Mouse (Mus musculus): ENCODE measurements around the gene Smim1. TPM values are rescaled to one million over a fixed set of nuclear protein-coding genes. Genes with fewer than 3 reads are reported as not detected.
A peak's percentile ranks its signal among the peaks of the same experiment; 100 is the strongest.

Smim1 gene
- total RNA-seq, 2 experiments from 2014 or later = 4.0 to 6.3 TPM

DNA sequence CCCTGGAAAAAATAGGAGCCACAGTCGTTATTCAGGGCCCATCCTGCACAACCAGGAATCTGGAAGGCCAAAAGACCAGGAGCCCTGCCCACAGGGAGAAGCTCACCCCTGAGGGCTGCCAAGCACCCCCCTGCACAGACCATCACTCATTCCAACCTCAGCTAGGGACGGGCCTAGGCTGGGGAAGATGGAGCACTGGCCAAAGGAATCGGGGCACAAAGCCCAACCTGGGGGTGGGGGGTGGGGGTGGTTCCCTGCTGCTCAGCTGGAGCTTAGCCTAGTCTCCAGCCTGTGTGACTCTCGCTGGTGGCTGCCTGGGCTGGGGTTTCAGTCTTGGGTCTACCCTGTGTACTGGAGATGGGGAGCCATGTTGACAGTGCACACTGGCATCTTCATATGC is 3.2 kb downstream of the Smim1 start:
- no peak for DNase-seq
- intact Hi-C loops (cut with DNase I; ENCODE audit: low total_unique reads) = no loop called here

DNA sequence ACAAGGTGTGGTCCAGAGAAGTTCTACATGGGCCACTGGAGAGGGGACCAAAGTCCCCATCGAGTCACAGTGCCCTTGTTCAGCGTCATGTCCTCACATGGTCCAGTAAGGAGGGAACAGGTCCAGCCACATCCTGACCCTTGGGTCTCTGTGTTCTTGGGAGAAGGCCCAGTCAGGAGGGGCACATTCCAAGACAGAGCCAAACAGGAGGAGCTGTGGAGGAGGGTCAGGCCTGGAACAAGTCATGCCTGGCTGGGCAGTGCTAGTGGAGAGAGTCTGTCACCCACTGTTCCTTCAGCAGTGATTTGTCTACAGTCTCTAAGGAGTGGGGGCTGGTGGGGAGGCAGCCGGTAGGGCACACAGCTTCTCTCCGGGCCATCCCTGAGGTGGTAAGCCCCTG is 3.6 kb downstream of the Smim1 start:
- intact Hi-C loops (cut with DNase I; ENCODE audit: low total_unique reads) = no loop called here
- DNase-seq = peak; percentile 42

DNA sequence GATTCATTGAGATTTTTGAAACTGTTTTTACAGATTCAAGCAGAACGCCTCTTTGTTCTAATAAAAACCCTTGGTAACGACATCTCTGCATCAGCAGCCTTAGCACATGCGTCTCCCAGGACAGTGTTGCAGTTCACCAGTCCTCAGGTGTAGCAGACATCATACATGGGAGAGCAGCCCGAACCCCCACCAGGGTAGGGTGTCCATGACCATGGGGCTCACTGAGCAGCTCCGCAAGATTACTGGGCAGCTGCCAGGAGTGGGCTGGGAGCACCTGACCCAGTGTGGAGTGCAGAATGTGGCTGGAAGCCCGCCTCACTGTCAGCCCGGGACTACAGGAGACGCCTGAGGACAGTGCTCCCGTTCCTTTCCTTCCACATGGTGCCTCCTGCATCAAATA is 4.6 kb downstream of the Smim1 start:
- no peak for DNase-seq
- intact Hi-C loops (cut with DNase I; ENCODE audit: low total_unique reads) = no loop called here

DNA sequence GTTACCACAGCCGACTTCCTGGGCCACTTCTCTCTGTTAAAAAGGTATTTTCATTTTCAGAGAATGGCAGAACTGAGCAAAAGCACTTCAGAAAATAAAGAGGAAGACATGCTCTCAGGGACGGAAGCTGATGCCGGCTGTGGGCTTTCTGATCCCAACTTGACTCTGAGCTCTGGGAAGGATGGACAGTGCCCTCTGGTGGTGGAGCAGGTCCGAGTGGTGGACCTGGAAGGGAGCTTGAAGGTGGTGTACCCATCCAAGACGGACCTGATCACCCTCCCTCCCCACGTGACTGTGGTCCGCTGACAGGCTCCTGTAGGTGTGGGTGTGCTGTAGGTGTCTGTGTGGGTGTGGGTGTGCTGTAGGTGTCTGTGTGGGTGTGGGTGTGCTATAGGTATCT is 6.5 kb downstream of the Smim1 start:
- intact Hi-C loops (cut with DNase I; ENCODE audit: low total_unique reads) = no loop called here
- DNase-seq = peak; percentile 45

DNA sequence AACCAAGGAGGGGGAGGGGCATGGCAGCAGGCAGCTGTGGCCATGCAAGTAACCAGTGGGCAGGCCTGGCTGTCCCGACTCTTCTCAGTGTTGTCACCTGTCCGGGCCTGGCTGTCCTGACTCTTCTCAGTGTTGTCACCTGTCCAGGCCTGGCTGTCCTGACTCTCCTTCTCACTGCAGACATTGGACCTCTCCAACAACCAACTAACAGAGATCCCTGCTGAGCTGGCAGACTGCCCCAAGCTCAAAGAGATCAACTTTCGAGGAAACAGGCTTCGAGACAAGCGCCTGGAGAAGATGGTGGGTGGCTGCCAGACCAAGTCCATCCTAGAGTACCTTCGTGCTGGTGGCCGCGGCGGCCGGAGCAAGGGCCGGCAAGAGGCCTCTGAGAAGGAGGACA is 10.6 kb downstream of the Smim1 start:
- DNase-seq = peak; percentile 53
- intact Hi-C loops (cut with DNase I; ENCODE audit: low total_unique reads) = no loop called here

DNA sequence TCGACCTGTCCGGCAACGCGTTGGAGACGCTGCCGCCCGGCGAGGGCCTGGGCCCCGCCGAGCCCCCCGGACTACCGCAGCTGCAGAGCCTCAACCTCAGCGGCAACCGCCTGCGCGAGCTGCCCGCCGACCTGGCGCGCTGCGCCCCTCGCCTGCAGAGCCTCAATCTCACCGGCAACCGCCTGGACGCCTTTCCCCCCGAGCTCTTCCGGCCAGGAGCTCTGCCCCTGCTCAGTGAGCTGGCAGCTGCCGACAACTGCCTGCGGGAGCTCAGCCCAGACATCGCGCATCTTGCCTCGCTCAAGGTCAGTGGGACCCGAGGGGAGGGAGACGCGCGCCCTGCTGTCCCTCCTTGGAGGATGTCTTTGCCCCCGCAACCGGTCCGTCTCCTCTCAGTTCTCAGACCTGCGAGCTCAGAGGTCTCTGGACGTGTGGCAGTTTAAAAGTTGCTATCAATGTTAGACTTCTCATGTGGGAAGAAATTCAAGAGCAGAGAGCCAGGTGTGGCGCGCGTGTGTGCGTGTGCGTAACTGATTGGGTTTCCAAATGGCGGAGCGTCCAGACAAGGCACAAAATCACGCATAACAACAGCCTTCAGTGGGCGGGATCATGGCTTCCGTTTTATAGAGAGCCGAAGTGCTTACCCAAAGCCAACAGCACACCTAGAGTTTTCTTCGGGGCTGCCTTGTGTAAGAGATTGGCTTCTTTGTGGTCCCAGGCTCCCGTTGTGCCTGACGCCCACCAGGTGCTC is 13.7 kb downstream of the Smim1 start:
- intact Hi-C loops (cut with DNase I; ENCODE audit: low total_unique reads) = no loop called here
- DNase-seq = no peak

DNA sequence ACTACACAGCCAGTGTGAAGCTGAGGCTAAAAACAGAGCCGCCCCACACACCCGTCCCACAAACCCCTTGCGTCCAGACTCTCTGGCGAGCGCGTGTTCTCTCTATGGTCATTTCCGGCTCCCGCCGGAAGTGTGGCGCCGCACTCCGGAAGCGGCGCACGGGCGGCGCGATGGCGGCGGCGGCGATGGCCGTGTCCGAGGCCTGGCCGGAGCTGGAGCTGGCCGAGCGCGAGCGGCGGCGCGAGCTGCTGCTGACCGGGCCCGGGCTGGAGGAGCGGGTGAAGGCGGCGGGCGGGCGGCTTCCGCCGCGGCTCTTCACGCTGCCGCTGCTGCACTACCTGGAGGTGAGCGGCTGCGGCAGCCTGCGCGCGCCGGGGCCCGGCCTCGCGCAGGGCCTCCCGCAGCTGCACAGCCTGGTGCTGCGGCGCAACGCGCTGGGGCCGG is 14.4 kb downstream of the Smim1 start, which contains the start of gene Lrrc47:
Gene Lrrc47, plus strand, starts transcription at position 86 of the 444 bp plus-strand sequence.
- DNase-seq = peak; percentile 82
- intact Hi-C loops (cut with DNase I; ENCODE audit: low total_unique reads) = no loop called here

DNA sequence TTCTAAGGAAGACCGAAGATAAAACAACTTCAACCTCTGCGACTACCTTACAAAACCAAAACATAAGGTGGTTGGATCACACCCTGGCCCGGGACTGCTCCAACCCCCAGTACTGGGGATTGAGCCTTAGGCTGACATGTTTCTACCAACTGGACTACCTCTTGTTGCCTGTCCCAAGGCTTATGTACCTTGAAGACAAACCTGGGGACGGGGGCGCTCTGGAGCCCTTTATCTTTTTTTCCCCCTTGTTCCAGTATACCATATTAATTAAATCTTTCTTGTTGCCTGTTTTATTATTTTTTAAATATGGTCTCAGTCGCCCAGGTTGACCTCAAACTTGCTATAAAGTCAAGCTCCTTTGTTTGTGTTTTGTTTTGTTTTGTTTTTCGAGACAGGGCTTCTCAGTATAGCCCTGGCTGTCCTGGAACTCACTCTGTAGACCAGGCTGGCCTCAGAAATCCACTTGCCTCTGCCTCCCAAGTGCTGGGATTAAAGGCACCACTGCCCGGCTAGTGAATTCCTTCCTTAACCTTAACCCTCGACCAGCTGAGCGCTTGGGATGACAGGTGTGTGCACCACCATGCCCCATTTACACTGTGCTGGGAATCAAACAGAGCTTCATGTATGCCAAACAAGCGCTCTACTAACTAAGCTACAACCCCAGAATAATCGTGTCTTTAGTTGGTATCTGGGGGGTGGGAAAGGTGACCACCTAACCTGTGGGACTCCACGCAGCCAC is 15.0 kb downstream of the Smim1 start:
- no peak for DNase-seq
- intact Hi-C loops (cut with DNase I; ENCODE audit: low total_unique reads) = no loop called here

DNA sequence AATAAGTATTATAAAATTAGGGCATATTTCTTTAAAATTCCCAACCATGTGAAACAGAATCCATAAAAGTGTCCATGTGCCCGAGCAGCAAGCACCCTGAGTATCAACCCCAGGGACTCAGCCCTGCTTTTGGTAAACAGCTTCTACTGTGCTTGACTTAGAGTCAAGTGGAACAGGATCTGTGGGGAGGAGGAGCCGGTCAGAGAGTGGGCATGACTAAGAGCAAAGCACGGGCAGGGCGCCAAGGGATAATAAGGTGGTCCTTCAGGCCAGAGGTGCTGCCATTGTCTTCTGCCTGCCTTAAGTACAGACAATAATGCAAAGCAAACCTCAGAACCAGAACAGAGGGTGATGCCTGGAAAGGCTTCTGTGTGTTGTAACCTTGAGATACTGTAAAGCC is 18.3 kb downstream of the Smim1 start:
- DNase-seq = no peak
- intact Hi-C loops (cut with DNase I; ENCODE audit: low total_unique reads) = no loop called here

DNA sequence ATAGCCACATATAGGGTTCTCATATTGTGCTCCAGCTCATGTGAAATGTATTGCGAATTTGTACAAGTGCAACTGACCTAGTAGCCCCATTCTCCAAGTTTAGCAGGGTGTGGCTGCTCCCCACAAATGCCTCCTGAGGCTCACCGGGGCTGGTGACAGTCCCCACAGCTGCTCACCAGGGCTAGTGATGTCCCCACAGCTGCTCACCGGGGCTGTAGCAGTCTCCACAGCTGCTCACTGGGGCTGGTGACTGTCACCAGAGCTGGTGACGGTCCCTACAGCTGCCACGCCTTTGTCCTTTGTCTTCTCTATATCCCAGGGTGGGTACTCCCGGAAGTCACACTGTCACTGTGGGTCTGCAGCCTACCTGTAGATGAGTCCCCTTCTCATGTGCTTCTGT is 19.8 kb downstream of the Smim1 start:
- intact Hi-C loops (cut with DNase I; ENCODE audit: low total_unique reads) = no loop called here
- no peak for DNase-seq

DNA sequence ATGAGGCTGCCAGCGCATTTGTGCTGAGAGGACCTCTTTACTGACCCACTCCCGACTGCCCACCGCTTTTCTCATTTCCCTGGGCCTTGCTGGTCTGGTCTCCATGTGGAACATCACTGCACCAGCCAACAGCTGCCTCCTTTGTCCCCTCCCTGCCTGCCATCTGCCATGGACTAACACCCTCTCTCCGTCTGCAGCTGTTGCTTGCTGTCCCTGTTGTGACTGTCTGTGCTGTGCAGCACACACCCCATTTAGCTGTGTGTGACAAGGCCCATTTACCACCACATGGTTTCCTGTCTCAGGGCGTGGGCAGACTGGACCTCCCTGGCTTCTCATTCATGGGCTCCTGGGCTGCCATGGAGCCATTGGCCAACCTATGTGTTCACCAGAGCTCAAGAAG is 20.5 kb downstream of the Smim1 start:
- intact Hi-C loops (cut with DNase I; ENCODE audit: low total_unique reads) = no loop called here
- DNase-seq = no peak

DNA sequence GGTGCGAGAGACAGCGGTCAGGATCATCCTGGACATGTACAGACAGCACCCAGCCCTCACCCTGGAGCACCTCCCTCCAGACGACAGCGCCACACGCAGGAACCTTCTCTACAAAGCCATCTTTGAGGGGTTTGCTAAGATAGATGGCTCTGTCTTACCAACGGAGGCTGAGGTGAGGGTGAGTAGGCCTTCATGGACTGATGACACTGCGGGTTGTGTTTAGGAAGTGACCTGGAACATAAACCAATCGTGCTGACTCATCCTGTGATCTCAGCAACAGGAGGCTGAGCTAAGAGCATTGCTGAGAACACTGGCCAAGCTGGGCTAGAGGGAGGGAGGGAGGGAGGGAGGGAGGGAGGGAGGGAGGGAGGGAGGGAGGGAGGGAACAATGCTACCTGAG is 32.5 kb downstream of the Smim1 start:
- DNase-seq = no peak
- intact Hi-C loops (cut with DNase I; ENCODE audit: low total_unique reads) = no loop called here

DNA sequence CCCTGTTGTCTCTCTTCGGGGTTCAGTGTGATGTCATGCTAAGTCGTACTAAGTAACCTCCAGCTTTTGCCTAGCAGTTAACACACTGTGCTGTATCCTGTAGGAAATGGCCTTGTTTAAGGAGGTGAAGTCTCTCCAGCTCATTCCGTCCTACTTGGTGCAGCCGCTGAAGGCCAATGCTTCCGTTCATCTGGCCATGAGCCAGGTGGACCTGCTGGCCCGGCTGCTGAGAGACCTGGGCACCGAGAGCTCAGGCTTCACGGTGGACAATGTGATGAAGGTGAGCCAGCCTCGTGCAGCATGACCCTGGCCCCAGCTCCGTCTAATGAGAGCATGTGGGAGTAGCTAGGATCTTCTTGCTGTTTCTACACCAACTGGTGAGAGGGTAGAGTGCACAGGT is 33.3 kb downstream of the Smim1 start:
- DNase-seq = no peak
- intact Hi-C loops (cut with DNase I; ENCODE audit: low total_unique reads) = no loop called here

DNA sequence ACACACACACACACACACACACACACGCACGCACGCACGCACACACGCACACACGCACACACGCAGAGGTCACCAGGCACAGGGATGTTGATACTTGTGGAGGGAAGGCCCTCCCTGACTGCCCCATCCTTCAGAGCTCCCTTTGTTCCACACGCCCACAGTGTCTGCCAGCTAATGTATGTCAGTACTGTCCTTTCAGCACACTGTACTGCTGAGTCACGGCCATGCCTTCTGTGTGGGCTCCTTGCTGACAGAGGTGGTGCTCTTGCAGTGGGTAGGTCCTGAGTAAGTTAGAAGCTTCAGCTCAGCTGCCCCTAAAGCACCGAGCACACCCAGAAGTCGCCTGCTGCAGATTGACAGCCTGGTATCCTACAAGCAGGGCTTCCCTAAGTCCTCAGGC is 45.6 kb downstream of the Smim1 start:
- intact Hi-C loops (cut with DNase I; ENCODE audit: low total_unique reads) = no loop called here
- no peak for DNase-seq

DNA sequence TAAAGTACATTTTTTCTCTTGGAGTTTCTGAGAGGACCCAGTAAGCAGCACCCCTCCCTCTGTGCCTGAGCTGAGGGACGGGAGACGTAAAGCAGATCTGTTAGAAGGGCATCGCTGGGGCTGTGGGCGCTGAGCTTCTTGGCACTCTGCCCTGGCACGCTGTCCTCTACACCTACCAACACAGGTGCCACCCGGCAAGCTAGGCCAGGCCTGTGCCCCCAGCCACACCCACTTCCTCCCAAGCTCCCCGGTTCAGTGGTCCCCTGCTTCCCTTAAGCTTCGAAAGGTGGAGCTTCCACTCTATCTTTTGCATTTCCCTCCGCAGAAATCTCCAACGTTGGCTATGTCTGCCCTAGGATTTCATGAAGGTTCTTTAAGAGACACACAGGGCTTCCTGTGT is 46.8 kb downstream of the Smim1 start:
- intact Hi-C loops (cut with DNase I; ENCODE audit: low total_unique reads) = no loop called here
- DNase-seq = no peak

DNA sequence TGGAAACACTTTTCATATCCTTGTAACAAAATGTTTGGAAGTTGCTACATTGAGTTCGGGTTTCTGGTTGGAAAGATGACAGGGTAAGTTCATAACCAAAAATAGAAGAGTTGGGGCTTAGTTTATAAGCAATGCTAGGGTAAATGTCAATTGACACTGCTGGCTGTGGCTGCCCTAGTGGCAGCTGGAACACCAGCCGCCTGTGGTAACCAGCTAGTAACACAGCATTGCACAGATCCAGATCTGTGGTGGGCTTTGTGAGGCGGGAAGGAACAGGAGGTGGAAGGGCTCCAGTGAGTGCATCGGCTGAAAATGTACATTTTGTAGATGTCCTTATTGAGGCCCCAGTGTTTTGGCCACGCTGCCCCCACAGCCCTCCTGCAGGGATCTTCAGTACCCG is 50.3 kb downstream of the Smim1 start:
- no peak for DNase-seq
- intact Hi-C loops (cut with DNase I; ENCODE audit: low total_unique reads) = no loop called here

DNA sequence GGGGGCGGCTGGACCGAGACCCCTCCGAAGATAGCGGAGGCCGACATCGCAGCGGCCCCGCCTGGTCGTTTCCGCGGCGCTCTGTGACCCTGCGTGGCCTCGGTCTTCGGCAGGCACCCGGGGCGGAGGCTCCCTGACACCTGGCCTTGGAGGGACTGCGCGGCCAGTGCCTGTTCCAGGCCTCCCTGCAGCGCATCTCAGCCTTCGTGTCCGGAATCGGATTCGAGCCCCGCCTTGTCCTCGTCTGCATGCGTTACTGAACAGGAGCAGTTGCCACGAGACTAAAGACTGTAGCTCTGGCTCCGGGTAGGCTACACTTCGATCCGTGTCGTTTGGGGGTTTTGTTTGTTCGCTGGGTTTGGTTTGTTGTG is 50.8 kb downstream of the Smim1 start:
- intact Hi-C loops (cut with DNase I; ENCODE audit: low total_unique reads) = no loop called here
- no peak for DNase-seq

DNA sequence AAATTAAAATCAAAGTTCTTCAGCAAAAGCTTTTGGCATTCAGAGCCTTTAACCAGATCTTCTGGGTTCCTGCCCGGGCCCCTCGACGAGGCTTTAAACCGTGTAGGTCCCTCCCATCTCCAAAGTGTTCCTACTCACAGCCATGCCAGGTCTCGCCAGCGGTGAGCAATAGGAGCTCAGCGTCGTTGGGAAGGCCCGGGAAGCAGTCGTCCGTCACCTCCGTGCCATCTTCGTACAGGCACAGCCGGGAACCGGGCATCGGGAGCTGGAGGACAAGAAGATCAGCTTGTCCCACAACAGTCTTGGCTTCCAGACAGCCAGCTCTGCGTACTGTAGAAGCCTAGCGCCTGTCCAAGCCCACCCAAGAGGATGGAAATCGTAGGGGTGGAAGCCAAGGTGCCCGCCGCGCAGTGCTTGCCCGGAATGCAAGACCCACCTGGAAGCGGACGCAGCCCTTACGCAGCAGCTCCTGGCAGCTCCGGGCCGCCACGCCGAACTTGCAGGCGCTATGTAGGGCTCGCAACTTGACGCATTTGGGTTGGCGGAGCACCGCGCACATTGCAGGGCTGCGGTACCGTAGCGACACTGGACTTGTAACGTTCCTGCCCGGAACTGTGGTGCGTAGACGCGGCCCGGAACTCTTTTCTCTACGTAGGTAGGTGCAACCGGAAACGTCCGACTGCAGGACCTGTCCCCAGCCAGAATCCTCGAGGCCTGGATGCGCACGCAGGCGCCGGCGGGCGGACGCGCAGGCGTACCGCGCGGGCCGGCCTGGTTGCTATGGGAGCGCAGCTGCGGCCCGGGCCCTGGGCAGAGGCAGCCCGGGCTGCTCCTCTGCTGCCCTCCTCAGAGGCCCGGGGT is 51.4 kb downstream of the Smim1 start, which contains the start of the genes Dffb and Cep104:
Gene Dffb, minus strand, starts transcription at position 696 of the 861 bp plus-strand sequence.
Gene Cep104, plus strand, starts transcription at position 764 of the 861 bp plus-strand sequence.
- intact Hi-C loops (cut with DNase I; ENCODE audit: low total_unique reads) = no loop called here
- peak; percentile 95 for DNase-seq
